Mouse (Mus musculus) layer of hippocampus, adult 9-10 months (tissue): ENCODE measurements around the gene Gpc6.

Experiments used
- DNase-seq: peaks from one replicate; pipeline ENCODE4 v3.0.0; 2022; ENCODE audit warnings: low spot score

Gpc6 gene

GRCm38 (mm10) chr14:117871268-117871667 is 946.2 kb downstream of the Gpc6 start:
- DNase-seq: no peak

DNA sequence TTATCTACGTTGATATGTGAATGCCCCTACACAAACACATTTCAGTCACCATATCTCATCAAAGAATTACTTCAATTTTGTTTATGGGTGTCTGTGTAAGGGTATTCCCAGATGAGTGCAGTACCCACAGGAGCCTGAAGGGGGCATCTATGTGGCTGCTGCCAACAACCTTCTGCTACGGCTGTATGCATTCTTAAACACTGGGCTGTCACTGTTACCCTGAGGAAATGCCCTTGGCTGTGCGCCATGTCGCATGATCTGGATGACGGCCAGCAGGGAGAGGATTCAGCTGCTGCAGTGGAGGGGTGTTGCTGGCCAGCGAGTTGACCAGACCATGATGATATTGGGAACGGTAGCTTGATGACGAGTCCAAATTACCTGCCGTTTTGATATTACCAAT is 954.2 kb downstream of the Gpc6 start:
- no peak for DNase-seq

DNA sequence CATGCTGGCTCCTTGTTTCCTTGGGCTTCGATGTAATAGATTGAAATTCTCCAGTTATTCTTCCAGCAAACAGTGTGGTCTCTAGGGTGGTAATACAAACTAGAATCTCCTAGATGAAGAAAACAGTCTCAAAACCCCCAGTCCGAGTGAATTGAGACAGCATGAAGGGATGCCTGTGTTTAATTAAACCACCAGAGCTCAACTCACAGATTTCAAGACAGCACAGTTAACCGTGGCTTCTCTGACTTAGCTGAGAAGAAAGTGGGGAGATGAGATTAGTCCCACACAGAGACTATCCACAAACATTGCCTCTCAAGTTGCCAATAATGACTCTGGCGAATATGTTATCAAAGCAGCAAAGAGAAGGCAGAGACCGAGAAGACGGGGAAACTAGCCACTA is 956.0 kb downstream of the Gpc6 start:
- DNase-seq: no peak

GRCm38 (mm10) chr14:117882222-117882621 is 957.1 kb downstream of the Gpc6 start:
- peak; percentile 25 for DNase-seq

DNA sequence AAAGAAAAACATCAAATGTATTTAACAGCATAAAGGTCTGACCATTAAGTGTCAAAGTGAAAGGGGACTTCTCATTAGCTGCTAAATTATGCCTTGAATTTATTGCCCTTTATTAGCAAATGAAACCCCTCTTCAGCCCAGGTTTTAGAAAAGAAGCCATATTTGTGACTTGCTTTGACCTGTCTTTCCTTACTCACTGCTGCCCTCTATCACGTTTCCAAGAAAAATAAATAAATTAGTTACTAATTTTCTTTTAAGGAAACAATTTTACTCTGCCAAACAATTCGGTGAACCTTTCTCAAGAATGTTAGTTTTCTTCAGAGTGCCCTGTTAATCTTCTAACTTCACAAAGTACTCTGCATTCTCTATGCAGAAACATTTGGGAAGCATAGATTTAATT is 964.5 kb downstream of the Gpc6 start:
- DNase-seq: no peak

- no peak for DNase-seq
Observed at GRCm38 (mm10) chr14:117891426-117891825, 966.3 kb downstream of the Gpc6 start.

- no peak for DNase-seq
Observed at GRCm38 (mm10) chr14:117892026-117892425, 966.9 kb downstream of the Gpc6 start.

DNA sequence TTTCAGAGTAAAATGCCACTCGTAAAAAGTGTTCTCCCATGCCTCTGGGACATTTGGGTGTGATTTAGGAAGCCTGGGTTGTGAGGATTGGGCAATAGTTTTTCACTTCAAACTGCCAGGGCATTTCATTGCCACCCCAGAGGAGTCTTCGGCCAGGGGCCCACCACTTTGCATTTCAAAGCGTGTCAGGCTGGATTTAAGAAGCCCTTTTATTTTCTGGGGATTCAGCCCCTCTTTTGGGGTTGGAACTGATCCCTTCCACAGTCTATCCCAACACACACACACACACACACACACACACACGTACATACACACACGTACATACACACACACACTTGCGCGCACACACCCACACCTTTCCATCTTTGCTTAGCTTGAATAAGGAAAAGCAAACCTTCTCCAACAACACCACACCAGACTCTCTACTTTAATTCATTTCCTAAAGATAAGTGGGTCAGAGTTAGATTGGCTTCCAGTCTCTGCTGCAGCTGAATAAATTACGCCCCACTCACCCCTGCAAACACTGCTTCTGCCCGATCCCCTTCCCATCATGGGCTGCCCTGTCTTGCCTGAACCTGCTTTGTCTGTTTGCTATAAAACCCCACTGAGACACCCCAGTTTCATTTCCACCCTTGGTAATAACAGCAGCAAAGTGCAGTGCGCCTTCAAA is 969.9 kb downstream of the Gpc6 start:
- DNase-seq: no peak

DNA sequence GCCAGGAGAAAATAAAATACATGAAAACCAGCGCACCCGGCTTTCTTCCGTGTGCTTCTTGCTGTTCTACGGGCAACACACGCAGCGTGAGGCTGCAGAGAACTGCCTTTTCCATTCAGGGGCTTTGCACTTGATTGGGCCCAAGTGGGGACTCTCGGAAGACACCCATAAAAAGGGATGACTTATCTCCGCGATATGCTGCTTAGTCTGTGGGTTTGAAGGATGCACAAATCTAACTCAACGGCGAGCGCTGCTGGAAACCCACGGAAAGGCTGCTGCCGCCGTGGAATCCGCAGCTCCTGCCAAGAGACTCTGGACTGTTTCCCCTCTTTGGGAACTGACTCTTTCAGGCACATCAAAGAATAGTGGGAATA is 970.4 kb downstream of the Gpc6 start:
- DNase-seq: peak; percentile 24

GRCm38 (mm10) chr14:117904300-117904699 is 979.2 kb downstream of the Gpc6 start:
- DNase-seq: no peak

DNA sequence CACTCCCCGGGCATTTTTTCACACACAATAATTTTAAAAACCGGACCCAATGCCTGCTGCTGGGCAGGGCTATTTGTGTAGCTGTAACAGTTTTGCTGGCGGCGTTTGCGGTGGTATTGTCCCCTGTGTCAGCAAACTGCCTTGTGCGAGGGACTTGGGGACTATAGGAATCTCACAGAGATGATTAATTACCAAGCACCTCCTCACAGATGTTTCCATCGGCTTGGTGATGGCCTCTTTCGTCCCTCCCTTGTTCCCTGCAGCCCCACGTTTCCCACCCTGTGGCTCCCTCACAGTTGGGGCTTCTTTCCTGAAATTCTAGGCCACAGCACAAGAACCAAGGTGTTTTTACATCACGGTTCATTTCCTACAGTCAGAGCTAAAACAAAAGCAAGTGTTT is 980.6 kb downstream of the Gpc6 start:
- DNase-seq: no peak

DNA sequence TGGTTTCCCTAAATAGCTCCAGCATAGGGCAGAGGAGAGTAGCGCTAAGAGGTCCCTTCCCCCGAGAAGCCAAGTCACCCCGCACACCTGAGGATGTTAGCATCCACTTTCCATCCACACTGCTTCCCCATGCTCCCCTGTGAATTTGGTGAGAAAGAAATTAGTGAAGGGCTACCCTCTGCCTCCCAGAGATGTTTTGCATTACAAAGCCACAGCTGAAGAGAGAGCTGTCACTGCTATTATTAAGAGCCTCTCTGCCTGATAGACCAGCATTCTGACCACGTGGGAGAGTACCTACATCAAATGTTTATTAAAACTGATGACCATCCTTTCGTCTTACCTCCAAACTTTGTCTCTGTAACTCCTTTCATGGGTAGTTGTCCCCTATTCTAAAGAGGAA is 981.2 kb downstream of the Gpc6 start:
- no peak for DNase-seq

GRCm38 (mm10) chr14:117908231-117908920 is 983.3 kb downstream of the Gpc6 start:
- no peak for DNase-seq

DNA sequence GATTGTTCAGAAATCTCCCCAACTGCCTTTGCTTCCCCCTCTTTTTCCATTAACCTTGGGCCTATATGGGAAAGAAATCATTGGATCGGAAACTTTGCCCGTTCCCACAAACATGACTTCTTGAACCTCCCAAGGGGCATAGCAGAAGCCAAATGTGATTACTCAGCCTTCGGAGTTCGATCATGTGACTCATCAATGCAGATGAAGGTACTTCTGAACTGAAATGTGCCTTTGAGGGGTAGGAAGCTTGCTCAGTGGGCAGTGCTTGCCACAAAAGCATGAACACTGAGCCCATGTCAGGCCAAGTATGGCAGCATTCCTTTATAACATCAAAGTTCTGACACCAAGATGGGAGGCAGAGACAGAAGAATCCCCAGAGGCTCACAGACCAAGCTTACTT is 983.9 kb downstream of the Gpc6 start:
- DNase-seq: no peak

DNA sequence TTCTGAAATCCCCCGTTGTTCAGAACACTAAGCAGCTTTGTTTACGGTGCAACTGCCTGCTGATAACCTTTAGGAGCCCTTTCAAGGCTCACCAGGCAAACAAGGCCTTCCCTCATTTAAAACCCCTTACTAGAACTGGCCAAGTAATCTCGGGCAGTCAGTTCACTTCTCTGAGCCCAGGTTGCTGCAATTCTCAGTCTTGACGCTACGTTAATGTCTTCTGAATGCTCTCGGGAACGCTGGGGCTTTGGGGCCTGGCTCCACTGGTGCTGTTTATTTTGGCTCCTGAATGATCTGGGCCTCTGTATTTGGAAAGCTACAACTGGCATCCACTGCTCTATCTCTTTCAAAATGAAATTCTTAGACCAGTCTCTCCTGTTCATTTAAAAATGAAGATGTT is 985.2 kb downstream of the Gpc6 start:
- DNase-seq: no peak

- no peak for DNase-seq
Observed at GRCm38 (mm10) chr14:117912624-117913270, 987.6 kb downstream of the Gpc6 start.

DNA sequence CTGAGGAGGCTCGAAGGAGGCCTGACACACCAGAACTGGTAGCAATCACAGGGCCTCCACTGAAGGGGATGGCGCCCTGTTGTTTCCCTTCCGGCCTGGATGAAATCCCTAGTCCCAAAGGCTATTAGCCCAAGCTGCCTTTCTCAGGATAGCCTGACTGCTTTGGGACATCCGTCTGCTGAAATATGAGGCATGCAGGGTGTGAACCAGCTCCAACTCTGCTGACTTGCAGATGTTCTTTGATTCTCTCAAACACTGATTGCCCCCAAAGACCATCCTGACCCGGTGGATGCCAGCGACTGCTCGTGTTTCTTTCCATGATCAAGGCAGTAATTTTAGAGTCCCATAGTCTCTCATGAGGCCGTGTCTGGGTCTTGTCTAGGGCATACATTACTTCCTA is 991.5 kb downstream of the Gpc6 start:
- no peak for DNase-seq

DNA sequence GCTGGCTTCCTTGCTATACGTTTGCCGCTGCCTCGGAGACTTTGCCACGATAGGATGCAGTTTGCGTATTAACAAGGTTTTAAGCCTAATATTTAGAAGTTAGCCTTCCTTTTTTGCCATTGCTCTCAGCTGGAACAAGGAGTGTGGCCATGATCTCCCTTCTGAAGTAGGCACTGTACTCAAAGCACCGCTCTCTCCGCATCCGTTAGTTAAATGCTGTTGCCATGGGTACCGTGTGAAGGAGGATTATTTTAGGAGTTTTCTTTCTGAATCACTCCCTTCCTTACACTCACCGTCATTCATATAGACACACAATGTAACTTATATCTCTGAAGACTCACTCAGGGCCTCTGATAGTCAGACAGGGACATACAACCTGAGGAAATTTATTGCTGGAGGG is 993.6 kb downstream of the Gpc6 start:
- DNase-seq: no peak

- no peak for DNase-seq
Observed at GRCm38 (mm10) chr14:117919612-117920011, 994.5 kb downstream of the Gpc6 start.

GRCm38 (mm10) chr14:117921393-117922014 is 996.4 kb downstream of the Gpc6 start:
- no peak for DNase-seq

GRCm38 (mm10) chr14:117923667-117924066 is 998.6 kb downstream of the Gpc6 start:
- no peak for DNase-seq

DNA sequence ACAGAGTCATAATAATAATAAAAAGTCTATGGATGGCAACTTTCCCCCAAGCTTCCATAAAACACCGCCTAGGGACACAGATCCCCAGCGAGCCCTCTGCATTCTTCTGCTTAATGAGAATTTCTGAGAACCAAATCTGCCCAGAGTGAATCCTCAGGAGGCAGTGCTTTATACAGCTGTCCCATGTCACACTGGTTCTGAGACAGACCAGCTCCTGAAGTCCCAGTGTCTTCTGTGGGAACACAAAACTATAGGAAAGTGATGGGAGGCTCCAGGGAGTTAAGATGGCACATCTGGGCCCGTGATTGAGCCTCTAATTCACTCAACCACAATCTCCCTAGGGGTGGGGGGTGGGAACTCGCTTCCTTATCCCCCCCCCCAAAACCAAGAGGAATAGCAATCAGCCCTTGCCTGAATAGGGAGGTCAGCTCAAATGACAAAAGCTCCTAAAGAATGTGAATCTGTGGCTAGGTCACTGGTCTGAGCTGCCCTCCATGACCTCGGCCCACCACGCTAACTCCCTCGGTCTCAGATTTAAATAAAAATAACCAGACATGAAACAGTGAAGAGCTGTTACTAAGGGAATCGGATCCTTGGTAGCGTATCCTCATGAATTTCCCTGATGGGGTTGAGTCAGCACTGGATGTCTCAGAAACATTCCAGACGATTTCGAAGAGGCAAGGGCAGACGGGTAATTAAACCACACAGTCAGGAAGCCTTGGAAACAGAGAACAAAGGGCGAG is 1005.2 kb downstream of the Gpc6 start:
- DNase-seq: no peak
